Mouse (Mus musculus) cerebellum, adult 9-11 months (tissue): Measurements from ENCODE around the gene Olfr1443.
"Not testable (repeated sequence)": the region's sequence is repeated elsewhere in the genome, so short reads cannot be mapped to it uniquely, and the experiment has no call there.

Experiments
- DNase-seq: peaks from one replicate; pipeline ENCODE4 v3.0.0; 2022

Gene Olfr1443

DNA sequence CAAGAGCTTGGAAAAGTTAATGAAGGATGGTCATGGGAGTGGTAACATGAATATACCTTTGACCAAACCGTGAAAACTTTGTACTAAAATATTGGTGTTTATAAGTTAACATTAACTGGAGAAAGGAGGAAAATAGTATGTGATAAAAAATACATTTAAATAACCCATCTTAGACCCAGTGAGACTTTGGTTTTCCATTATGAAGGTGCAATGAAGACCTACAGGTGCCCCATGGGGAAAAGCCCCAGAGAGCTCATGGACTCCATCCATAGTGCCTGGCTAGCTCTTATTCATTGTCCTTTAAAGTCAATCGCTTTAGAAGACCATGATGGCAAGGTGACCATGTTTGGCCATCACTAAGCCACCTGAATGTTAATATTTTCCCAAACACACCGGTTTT lies at the start of gene Olfr1443:
Gene Olfr1443 (plus strand): TSS at position 301 of the 400 bp plus-strand sequence.
- DNase-seq: no peak

- no peak for DNase-seq
Measured at GRCm38 (mm10) chr19:12633176-12633575, 44.7 kb upstream of the Olfr1443 start, which contains the start of gene Glyat. Glyat (plus strand) TSS chr19:12633308.

DNA sequence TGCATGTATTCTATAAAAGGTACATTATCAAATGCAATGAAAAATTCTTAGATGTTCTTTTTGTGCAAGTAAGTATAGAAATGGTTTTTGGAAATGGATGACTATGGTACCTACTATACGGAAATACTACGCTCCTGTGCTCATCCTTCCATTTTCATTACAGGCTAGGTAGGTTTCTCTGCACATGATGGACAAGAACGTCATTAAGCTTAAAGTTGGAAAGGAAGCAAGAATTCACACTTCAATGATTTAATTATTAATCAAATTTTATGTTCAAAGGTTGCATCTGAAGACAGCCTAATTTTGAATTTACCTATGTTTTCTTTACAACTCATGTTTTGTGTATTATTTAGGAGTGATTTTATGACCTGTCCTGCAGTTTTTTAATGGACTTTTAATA lies 43.7 kb upstream of the Olfr1443 start:
- DNase-seq: no peak

GRCm38 (mm10) chr19:12634963-12635362 lies 42.9 kb upstream of the Olfr1443 start:
- DNase-seq: no peak

- no peak for DNase-seq
Measured at GRCm38 (mm10) chr19:12636863-12637262, 41.0 kb upstream of the Olfr1443 start.

DNA sequence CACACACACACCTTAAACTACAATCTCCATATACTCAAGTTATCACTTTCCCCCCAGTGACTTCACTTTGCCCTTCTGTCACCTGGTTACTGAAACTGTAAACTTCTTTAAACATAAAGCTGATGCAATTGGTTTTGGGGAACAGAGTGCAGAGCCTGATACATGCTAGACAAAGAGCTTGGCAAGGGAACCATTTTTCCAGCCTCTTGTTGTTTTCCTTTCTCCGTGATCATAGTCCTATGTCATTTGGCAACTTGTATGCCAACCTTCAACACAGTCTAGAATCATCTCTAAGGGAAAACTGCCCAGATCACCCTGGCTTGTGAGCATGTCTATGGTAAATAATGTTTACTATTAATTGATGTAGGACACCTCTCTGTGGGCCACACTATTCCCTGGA lies 39.9 kb upstream of the Olfr1443 start:
- DNase-seq: no peak

DNA sequence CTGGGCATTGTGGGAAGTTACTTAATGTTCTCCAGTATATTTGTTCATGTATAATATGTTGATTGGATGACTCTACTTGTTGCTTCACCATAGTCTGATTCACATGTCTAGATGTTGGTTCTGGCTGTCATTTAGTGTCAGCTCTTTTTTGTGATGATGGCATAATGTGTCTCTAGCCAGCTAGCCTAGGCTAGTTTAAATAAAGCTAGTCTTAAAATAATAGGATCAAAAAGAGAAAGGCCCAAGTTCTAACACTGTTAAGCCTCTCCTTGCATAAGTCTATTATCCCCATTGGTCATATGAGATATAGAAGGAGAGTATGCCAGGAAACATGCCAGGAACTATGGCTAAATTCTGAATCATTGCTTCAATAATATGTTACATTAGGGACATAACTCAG lies 28.4 kb upstream of the Olfr1443 start:
- DNase-seq: no peak

- no peak for DNase-seq
Measured at GRCm38 (mm10) chr19:12666156-12666555, 11.8 kb upstream of the Olfr1443 start.

DNA sequence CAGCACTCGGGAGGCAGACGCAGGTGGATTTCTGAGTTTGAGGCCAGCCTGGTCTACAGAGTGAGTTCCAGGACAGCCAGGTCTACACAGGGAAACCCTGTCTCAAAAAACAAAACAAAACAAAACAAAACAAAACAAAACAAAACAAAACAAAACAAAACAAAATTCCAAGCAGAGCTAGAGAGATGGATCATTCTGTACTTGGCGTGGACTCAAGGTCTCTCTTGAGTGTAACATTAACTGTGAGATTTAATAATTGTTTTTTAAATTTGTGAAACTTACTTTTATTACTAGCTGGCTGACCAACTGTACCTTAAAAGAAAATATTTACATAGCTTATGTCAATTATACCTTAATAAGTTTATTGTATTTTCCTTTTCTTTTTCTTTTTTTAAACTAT lies 9.3 kb upstream of the Olfr1443 start:
- DNase-seq: not testable (repeated sequence)

DNA sequence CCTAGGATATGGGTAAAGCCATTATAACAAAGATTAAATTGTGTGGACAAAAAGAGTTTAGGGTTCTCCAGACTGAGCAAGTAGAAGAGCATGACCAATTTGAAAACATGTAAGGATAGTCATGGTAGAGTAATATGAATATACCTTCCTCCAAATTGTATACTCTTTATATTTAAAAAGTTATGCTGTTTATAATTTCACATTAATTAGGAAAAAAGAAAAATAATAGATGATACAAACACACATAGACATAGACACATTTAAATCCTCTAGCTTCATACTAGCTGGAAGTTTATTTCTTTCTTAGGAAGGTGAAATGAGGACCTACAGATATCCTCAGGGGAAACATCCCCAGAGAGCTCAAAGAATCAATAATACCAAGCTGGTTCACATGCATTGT lies 7.8 kb upstream of the Olfr1443 start, which contains the start of gene Olfr1442:
Gene Olfr1442 (plus strand): TSS at position 301 of the 400 bp plus-strand sequence.
- no peak for DNase-seq

DNA sequence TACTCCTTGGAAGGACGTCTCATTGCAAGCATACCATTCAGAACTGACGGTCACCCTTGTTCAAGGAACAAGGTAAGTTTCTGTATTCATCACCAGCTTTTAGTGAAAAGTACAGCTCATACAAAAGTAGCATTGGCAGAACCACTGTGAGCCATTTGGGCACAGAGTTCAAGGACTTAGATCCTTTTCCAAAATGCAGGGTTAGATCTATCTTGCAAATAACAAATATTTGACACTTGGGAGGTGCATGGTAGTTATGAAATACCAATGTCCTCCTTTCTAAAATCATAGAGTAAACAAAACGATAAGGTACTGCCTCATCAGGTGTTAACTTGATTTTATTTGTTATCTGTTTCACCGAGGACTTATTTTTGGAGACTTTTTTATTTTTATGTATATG lies 6.9 kb upstream of the Olfr1443 start:
- no peak for DNase-seq

DNA sequence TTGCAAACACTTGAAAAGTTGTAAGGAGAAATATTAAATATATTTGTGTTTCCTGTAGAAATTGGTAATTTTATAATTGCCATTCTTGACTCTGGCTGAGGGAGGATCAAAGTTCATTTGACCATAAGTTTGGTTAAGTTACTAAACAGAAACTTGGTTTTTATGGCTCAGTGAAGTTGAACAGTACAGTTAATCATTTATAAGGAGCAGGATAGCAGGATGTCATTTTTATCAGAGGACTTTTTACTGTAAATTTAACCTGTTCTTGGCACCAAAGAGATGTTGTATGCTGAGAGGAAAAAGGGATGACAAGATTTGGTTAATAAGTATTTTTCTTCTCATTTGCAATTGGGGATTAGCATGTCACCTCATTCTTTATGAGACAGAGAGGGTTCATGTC lies 6.7 kb downstream of the Olfr1443 start:
- DNase-seq: no peak

DNA sequence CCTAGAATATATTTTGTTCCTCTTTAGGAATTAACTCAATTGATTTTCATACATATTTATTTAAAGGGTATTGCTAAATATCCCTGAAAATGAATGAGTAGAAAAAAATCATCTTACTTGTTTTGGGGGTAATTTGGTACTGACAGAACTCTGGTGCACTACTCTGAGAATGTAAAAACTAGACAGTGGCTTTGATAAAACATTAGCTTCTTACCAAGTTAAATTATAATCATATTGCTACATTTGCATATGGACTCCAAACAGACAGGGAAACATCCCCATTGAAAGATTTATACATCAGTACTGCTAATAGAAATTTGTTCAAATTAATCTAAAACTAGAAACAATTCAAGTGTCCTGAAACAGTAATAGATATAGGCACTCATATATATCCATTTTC lies 7.3 kb downstream of the Olfr1443 start:
- no peak for DNase-seq

DNA sequence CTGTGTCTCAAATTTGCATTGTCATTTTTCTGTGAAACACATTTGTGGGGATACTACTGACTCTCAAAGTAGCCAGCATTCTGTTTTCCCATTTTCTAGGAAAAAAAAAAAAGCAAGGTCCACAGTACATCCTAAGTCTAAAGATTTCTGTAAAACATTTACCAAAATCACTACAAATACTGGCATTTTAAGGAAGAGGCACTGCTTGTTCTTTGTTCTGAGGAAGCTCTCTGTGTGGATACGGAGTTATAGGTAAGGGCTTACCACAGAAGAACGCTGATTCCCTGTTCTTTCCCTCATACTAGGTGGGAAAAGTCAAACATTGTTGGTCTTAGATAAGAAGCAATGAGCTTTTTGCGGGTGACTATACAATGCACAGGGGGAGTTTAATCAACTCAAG lies 17.7 kb downstream of the Olfr1443 start, which contains the start of gene Keg1:
Gene Keg1 (plus strand): TSS at position 197 of the 400 bp plus-strand sequence.
- DNase-seq: no peak

GRCm38 (mm10) chr19:12696221-12696620 lies 18.3 kb downstream of the Olfr1443 start:
- DNase-seq: no peak

DNA sequence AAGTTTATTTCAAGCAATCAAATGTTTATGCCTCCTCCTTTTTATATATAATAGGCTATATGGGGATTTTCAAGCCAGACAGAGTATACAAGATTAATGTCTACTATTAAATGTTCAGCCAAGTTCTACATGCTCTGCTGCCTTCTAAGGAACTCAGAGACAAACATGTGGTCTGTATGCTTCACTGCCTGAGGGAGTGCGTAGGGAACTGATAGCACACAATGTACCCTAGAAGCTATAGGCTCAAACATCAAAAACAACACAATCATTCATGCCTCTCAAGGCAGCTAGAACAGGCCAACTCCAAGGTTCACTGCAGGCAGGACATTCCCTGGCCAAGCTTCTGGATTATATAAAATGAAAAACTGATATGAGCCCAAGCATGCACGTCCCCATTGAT lies 30.5 kb downstream of the Olfr1443 start:
- DNase-seq: no peak

DNA sequence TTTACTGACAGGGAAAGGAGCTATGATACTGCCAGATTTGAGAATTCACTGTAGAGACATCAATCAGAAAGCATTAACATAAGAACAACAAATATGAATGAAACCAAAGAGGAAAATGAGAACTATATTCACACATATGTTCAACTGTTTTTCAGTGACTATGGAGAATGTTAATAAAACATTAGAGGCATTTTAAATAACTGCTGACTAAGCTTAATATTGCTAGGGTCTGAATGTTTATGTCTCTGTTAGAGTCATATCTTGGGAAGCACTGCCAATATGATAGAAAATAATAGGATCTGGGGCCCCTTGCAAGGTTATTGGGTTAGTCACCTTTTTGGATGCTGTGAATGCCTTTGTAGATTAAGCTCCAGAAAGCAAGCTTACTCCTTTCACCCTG lies 31.1 kb downstream of the Olfr1443 start:
- DNase-seq: no peak

DNA sequence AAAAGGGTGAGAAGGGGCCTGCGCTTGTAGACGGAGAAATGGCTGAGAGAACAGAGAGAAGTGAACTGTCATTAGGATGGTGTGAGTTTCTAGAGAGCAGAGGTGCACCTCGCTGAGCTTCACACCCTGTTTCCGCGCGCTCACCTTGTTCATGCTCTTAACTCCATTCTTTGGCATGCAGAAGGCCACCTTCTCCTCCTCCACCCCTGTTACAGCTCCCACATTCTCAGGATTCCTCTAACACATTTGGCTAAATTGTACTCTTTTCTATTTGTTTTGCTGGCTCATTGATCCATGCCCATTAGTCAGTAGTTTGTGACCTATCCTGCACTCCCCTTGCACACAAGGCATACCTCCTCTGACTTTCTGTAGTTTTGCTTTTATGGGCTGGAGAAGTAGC lies 41.3 kb downstream of the Olfr1443 start:
- DNase-seq: no peak

- DNase-seq: no peak
Measured at GRCm38 (mm10) chr19:12720463-12720862, 42.6 kb downstream of the Olfr1443 start.

DNA sequence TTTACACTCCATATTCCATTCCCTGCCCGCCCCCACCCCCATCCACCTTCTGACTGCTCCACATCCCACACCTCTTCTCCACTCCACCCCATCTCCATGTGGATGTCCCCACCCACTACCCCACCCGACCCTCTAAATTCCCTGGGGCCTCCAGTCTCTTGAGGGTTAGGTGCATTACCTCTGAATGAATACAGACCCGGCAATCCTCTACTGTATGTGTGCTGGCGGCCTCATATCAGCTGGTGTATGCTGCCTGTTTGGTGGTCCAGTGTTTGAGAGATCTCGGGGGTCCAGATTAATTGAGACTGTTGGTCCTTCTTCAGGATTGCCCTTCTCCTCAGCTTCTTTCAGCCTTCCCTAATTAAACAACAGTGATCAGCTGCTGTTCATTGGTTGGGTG lies 43.0 kb downstream of the Olfr1443 start:
- DNase-seq: not testable (repeated sequence)

- not testable (repeated sequence) for DNase-seq
Measured at GRCm38 (mm10) chr19:12721596-12721995, 43.7 kb downstream of the Olfr1443 start.

- peak; percentile 25 for DNase-seq
Measured at GRCm38 (mm10) chr19:12722308-12722707, 44.4 kb downstream of the Olfr1443 start.

DNA sequence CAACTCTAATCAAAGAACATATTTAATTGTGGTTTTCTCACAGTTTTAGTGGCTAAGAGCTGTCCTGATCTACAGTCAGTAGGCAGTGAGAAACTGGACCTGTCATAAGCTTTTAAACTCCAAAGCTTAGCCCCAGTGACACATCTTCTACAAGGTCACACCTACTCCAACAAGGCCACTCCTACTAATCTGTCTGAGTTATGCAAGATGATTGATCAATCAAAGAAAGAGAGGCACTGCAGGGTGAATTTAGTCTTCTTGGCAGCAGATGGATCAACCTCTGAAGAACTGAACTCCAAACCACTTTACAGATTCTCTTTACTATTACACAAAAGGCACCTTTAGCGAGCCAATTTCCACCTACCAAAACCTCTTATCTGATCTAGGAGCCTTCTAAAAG lies 47.9 kb downstream of the Olfr1443 start:
- no peak for DNase-seq

DNA sequence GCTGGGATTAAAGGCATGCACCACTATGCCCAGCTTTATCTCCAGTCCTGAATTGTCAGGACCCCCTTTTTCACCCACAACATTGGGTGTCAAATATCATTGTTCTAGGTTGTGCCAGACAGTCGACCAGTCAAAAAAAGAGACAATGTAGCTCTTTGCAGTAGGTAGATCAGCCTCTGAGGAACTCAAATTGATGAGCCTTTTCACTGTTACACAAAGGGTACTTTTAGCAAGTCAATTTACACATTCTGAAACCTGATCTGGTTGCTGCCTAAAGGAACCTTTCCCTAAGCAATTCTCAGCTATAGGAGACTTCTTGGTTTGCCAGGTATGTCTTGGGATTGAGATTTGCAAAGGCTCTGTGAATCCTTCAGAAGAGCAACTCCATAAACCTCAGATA lies 53.1 kb downstream of the Olfr1443 start:
- DNase-seq: no peak

DNA sequence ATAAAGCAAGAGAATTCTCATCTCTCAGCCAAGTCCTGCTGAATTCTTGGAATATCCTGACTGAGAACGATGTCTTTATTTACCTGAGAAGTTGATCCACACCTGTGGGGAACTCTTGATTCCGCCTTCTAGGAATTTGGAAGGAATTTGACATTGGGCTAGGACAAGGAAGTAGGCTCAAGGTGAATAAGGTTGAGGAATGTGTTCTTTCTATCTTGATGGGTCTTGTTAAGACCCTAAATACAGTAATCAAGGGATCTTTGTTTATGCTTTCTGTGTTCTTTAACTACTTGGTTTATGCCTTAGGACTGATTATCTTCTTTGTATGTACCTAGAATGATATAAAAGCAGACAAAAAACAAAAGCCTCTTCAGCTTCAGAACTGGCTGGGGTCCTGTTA lies 54.0 kb downstream of the Olfr1443 start:
- DNase-seq: no peak
